Mouse (Mus musculus) spleen, adult 12 weeks (tissue): ENCODE data around the gene Tctex1d1.

Experiments
- DNase-seq: peaks from one replicate; pipeline ENCODE4 v3.0.0; 2022; ENCODE audit warnings: low spot score

The Tctex1d1 gene

DNA sequence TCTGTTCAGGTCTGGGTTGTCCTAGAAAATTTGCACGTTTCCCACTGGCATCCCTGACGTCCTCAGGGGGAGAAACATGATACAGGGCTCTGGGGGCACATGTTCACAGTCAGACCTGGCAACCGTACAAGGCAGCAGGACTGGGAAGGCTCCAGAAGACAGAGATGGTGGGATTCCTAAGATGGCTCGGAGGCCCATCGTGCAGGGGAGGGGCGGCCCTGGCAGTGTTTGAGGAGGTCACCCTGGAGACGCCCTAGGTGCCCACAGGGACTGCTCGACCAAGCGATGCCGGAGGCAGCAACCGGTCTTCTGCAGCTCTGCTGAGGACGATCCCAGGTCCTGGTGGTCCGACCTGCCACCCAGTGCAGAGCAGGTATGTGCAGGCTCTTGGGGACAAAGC lies at the start of gene Tctex1d1:
Tctex1d1 (plus strand) TSS at position 167 of the 400 bp plus-strand sequence.
- no peak for DNase-seq

DNA sequence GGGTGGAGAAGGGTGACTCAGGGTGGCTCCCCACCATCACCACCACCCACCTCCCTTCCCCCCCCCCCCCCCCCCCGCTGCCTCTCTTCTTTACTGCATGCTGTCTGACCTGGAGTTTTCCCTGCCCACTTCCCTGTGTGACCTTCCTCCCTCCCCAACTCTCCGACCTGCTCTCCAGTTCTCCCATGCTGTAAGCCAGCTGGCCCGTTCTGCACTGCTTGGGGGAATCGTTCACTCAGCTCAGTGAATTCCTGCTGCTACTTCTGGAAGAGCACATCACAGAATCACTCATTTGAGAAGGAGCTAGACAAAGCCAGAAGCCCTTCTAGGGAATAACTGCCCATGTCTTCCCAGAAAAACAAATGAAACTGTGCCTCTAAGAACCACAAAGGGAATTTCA lies 48.9 kb upstream of the Tctex1d1 start:
- DNase-seq, result no peak

DNA sequence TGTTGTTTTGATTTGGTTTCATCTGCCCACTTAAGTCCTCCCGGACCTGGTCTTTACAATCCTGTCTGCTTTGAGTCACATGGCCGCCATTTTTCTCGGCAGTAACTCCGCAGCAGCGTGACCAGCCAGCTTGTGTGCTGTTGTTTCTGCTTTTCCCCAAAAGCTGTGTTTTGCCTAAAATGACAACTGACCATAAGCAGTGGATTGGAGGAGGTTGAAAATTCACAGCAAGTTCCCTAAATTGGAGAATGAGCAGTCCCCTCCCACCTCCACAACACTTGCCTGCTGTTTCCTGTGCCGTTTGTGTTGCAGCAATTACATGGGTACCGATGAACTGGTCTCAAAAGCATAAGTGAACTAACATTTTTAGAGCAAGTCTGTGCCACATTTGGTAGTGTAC lies 47.7 kb upstream of the Tctex1d1 start:
- no peak for DNase-seq

DNA sequence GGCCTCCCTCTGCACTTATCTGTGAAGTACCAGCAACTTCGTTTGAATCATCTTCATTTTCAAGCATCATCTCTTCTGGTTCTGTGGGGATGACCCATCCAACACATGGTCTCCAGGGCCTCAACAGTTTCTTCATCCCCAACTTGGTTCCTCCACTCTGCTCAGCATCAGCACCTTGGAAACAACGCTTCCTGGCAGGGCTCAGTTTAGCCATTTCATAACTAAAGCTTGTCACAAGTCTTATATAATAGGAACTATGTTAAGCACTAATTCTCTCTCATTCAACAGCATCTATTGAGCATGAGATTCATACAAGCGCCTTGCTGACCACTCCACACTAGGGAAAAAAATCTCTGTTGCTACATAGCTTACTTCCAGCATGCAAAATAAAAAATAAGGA lies 38.1 kb upstream of the Tctex1d1 start:
- DNase-seq, result no peak

DNA sequence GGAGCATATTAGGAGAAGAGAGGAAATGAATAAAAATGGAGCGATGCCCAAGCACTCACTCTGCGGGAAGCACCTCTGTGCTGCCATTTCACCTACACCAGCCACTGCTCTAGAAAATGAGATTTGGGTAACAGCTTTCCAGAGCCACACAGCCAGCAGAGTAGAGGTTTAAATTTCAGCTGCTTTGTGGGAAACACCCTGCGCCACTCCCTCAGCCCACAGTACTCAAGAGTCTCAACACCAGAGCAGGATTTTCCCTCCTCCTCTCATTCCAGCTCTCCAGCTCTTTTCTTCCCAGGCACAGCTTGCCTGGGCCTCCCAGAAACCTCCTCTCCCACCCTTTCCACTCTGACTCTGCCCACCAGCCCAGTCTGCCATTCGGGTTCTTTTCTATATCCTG lies 37.7 kb upstream of the Tctex1d1 start:
- no peak for DNase-seq

DNA sequence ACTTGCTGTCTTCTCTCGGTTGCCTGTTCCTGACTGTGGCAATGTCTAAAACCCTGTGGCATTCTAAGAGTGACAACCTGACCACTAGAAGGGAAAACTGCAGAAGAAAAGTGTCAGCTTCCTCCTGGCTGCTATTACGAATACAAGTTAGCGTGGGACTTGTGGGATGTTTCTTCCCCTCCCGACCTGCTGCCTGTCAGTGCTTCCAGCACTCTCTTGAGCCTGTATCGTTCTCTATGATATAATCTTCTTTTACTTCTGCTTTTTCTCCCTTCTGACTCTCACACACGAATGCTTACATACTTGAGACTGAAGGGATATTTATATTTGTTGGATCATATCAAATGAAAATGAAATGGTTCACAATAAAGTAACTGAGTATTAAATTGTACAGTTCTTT lies 34.1 kb upstream of the Tctex1d1 start:
- no peak for DNase-seq

DNA sequence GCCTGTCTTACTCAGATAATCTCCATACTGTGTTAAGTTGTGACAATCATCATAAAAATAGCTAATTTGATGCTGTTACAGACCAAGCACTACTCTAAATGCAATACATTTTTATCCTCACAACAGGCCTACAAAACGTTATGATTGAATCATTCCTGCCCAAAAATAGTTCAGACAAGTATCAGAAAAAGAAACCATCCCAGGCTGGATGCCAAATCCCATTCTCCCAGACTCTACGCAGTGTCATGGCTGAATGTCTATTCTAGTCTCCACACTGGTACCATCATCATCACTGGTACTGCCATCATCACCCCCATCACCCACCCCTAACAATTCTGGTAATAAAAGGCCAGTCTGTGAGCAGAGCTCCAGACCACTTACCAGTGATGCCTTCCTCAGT lies 25.9 kb upstream of the Tctex1d1 start:
- no peak for DNase-seq

DNA sequence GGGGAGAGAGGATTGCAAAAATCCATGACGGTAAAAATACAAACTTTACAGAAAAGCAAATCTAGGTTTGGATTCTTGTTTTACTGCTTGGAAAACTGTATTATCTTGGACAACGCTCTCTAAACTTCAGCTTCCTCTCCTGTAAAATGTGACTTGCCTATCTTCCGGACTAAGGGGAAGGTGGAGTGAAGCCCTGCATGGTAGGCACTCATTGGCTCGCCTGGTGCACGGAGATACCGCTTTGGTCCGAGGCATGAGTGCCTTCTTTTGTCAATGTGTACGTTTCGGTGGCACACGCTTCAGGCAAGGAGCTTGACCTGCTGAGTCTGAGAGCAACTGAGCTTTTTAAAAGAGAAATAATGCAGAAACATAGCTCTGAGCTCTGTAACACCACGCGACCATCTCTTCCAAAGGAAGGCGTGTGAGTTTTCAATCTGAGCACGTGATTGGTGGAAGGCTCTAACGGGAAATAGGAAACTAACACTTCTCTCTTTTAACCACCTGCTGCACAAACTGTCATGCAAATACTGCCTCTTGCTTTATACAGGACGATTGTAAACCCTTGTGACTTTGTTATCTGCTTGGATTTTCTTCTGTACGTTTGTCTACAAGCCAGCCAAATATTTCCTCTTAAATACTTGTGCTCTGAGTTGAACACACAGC lies 23.0 kb upstream of the Tctex1d1 start:
- DNase-seq, result no peak

DNA sequence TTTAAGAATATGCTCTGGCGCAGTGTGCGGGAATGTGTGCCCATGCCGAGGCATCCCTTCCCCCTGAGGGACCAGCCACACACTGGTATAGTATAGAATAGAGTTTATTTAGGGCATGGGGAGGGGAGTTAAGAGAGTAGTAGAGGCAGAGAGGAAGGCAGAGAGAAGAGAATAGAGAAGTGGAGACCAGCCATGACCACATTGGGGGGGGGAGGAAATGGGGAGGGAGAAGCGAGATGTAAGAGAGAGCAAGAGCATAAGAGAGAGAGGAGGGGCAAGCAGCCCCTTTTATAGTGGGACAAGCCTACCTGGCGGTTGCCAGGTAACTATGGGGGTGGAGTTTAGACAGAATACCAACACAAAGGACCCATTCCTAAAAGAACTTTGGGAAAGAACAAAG lies 19.0 kb upstream of the Tctex1d1 start:
- DNase-seq, result no peak

DNA sequence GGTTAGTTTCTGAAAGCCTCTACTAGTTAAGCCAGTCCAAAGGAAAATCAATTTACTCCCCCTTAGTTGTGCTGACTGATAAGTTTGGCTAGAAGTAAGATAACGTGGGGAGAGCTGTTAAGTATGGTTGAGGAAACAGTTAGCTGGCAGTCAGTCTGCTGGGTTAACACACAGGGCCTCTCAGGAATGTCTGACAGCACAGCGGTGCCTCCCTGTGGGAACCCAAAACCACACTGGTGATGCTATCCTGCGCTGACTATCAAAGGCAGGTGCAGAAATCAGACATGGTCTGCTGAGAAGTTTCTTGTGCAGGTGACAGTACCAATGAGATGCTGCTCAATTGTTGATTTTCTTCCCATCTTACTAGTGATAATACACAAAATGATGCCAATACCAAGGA lies 14.2 kb upstream of the Tctex1d1 start:
- DNase-seq, result no peak

DNA sequence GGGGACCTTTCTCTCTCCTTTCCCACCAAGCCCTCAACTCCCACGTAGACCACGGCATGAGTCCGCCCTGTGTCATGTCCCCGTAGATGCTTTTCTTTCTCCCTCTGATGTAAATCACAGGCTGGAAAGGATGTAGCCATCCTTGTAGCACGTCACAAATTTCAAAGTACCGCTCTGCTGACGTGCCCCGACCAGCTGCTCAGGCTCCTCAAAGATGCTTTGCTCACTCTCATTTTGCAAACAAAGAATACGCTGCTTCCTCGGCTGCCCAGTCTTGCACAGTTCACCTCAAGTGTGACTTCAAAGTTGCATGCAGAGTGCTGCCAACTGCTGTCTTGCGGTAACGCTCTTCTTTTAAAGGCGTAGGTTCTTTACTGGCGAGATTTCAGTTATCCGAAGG lies 10.6 kb upstream of the Tctex1d1 start:
- DNase-seq, result no peak

DNA sequence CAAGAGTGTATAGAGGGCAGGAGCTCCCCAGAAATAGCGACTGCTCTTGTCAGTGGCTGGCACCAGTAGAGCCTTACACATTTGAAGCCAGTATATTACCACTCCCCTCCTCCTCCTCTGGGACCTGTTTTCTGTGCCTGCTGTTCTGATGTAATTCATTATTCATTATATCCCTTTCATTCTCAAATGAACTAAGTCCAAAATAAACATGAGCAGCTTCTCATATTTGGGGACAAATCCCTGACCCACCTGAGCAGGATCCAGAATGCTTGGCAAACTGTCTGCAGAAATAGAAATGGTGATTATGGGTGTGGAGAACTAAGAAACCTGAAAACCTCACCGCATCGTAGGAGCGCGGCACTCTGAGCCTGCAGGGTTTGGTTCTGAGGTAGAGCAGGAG lies 8.8 kb upstream of the Tctex1d1 start:
- no peak for DNase-seq

DNA sequence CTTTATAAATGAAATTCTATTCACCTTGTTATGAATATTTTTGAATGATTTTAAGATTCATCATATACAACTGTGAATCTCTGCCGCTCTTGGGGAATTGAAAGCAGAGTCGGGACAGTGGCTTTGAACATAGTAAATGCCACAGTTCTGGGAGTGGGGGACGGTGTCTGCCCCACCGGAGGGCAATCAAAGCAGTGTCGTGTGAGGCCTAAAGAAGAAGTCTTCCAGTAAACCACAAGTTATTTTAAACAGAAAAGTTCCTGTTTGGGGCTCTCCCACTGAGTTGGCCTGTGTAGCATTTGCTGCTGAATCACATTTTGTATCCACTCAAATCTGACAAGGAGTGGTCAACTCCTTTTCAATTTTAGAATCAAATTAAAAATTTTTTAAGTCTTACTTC lies 7.2 kb upstream of the Tctex1d1 start:
- DNase-seq, result no peak

DNA sequence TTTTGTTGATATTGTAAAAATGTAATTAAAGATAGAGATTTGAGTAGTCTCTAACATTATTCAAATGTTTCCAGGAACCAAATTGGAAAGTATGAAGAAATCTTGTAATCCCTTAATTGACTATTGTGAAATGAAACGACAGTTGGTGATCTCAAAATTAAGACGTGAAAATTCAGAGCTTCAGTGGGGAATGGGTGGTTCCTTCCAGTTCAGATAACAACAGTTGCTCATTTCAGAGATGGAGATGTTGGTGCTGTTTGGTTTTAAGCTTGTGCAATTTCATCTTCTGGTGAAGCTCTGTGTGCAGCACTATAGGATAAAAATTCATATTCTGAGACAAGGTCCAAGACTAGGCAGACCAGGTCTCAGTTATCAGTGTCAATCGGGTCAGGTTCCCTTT lies 6.3 kb upstream of the Tctex1d1 start:
- no peak for DNase-seq

DNA sequence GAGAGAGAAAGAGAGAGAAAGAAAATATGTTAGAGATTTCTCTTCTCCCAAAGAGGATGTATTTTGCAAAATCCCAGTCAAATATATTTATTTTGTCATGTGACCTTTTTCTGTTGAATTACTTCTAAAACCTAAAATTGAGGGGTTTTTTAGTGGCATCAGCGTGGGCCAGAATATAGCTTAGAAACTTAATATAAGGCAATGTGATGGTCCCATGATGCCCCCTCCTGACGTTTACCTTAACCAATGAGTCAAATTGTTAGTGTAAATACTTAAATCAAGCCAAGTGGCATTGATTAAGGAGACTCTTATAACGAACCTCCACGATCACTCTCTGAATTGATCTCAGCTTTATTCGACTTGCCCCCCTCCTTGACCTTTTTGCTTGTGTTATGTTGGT lies 4.2 kb upstream of the Tctex1d1 start:
- DNase-seq, result no peak

DNA sequence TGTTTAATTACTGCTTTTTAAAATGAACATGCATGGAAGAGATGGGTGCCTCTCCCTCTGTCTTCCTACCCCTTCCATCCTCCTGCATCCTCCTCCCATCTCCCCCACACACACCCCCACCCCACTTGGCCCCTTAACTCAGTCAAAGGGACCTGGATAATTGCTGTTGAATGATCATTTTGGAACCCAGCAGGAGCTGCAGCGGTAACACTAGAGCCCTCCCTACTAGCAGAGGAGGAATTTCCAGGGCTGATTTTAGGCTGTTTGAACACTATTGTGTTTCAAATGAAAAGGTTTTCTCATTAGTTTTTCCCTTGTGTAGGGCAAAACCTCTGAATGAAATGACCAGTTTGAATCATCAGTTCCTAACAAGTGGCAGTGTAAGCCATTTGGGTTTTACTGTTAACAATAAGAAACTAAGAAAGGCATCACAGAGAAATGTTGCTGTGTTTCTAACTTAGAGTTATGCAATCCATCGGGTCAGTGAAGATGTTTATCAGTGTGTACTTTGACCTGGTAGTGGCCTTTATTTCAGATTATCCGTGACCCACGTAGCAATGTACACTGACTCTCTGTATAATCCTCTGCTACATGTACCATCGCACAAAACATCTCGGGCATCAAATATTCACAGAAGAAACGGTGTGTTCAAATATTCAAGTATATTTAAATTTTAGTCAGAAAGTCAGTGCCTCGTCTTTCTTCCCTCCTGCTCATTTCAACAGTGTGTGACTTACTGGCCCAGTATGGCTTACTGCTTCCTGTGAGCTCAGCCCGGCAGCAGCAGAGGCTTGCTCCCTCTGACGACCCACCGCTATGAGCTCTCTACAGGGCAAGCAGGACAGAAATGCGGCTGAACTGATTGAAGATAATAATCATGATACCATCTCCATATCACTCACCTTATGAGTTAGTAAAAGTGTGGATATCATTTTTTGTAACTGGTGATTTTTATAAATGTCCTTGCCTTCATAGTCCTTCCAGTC lies 1.8 kb upstream of the Tctex1d1 start:
- DNase-seq, result no peak

DNA sequence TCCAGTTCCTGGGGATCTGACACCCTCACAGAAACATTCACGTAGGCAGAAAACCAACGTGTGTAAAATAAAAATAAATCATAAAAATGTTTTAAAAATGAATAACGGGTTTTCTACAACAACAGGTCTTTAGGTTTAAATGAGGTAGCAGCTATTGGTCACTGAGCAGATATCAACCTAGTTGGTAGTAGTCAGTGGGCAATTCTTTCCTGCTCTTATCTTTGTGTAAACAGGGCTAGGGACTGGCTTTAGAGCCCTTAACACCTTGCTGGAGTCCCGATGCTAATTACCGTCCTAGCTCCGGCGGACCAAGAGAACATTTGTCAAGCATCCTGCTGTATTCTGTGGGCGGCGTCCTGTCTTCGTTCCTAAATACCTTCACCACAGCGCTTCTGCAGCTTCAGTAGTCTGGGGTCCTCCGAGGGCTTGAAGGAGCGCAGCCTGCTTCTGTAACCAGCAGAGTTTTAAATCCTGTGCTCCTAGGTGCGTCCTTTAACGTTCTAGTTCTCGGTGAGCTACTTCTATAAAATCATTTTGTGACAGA lies 556 bp upstream of the Tctex1d1 start:
- DNase-seq, result no peak

DNA sequence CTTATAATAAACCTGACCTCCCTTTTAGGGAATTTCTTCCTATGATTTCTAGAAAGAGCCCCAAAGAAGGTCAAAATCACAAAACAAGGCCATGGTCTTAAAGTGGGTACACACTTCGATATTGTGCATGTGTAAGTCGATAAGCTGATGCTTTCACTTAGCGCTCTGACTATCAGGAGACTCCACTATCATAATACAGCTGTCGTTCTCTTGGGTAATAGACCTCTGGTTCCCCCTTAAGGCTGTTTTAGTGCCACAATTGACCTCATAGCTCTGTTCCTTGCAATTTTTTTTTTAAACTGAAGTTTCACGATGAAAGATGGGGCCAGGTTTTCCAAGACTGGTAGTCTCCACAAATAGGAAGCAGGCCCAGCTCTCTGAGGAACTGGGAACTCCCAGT lies 979 bp downstream of the Tctex1d1 start:
- no peak for DNase-seq

DNA sequence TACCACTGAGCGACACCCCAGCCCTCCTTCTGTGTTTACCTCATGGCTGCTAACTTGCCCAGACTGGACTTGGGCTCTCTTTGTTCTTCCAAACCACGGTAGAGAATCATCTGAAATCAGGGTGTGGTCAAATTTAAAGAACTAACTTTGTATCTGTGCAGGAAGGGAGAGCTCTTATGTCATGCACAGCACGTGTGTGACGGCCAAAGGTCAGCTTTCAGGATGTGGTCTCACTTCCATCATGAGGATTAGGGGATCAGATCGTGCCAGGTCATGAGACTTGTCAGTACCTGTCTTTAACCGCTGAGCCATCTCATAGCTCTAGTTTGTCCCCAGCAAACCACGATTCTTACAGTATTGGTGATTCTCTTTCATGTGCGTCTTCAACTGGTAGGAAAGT lies 3.3 kb downstream of the Tctex1d1 start:
- no peak for DNase-seq

DNA sequence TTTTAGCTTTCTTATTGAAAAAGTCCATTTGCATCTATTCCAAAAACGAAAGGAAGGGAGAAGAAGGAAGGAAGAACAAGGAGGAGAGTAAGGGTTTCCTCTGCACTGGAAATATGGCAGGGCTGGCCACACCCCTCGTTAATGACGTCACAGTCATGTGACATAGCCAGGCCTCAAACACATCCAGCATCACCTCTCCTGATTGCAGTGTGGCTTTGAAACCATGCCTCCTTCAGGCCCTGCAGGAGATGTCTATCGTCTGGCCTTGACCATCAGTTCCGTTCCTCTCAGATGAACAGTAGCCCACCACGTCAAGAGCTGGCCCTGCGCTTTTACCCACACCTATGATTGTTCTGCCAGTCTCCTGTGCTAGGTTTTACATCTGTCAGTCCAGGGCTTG lies 7.8 kb downstream of the Tctex1d1 start:
- no peak for DNase-seq

DNA sequence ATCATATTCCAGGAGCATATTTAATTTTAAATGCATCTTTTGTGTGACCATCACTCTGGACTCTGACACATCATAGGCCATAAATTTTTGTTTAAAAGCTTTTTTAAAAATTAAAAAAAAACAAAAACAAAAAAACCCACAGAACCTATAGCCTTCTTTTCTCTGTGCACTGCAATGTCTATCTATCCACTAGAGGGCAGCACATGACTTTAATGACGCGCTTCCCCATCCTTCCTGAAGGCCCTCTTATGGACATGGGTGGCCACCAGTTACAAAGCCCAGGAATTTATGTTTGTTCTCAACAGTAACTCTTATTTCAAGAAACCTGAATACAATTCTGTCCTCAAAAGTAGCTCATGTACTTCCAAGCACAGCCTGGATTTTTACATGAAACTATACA lies 8.5 kb downstream of the Tctex1d1 start:
- no peak for DNase-seq

DNA sequence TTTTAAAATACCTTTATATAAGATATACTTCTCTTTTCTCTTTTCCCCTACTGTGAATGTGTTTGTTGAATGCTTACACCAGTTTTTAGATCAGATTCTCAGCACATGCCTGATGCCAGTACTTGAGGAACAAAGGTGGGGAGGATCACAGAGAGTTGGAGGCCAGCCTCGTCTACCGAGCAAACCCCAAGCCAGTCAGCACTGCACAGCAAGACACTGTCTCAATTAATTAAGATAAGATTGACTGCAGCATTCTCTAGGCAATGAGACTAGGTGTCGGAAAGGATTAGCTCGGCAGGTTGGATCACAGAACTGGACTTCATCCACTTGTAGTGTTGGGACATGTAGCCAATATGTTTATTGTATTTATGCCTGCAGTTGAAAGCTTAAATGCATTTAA lies 8.9 kb downstream of the Tctex1d1 start:
- DNase-seq, result no peak

DNA sequence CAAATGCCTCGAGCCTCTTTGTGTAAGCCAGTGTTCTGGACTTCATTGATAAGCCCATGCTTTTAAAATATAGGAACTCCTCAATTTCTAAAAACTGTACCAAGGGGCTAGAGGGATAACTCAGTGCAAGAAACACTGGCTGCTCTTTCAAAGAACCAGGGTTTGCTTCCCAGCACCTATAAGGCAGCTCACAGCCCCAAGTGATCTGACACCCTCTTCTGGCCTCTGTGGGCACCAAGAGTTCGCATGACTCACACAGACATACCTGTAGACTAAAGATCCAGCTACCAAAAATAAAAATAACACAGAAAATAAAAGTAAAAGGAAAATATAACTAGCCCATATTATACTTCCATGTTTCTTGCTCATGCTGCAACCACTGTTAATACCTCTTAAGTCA lies 9.3 kb downstream of the Tctex1d1 start:
- DNase-seq, result no peak
